27 mouse cellular contexts compared by ENCODE assay signal in the genomic region with DNA sequence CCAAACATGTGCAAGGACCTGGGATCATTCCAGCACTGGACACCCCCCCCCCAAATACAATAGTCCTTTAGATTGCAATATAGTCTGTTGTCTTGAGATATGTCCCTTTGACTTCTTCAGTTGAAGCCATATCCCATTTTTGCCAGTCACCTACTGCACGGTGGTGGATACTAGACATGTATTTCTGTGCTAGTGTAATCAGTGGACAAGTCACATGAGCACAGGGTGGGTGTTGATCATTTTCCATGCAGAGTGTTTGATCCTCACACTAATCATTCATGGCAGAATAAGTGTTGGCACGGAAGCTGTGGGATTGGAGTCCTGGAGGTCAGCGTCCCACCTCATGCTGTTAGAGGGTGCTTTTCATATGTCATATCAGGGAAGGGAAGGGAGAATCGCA. TPM values are rescaled to one million over a fixed set of nuclear protein-coding genes. Genes with fewer than 3 reads are reported as not detected.
A peak's percentile ranks its signal among the peaks of the same experiment; 100 is the strongest.
DNase-seq lines count a peak whose midpoint lies in the region; ATAC-seq and TF ChIP-seq lines count a peak whose summit lies in the region.
"Had no signal": no experiment of that assay in that cellular context is flagged by ENCODE, and none has a peak within 500 bp of the region (broad histone marks: within the 10 kb centered on the region; RNA-seq: fewer than 3 reads in every experiment).

No protein-coding gene starts in this region.

- H3K9ac ChIP-seq in forebrain, embryonic 14.5 days (ENCODE audit: low read length) = no peak overlapping the region
- no peak overlapping the region for H3K9ac ChIP-seq in kidney, embryonic 15.5 days
- no peak overlapping the region for H3K9ac ChIP-seq in kidney, embryonic 14.5 days (ENCODE audit: low read depth, low read length)
- no peak overlapping the region for H3K9ac ChIP-seq in midbrain, embryonic 15.5 days
- H3K9ac ChIP-seq in midbrain, postnatal 0 days (replicated peaks; ENCODE audit: low read length, poor library complexity, severe bottlenecking) = no peak overlapping the region
- H3K9ac ChIP-seq in hindbrain, embryonic 16.5 days (ENCODE audit: low read depth, low read length) = no peak overlapping the region
- H3K9ac ChIP-seq: hindbrain, embryonic 15.5 days; intestine, embryonic 15.5 days; liver, embryonic 12.5 days; liver, postnatal 0 days had no signal

- no peak overlapping the region for H3K27ac ChIP-seq in forebrain, embryonic 14.5 days (ENCODE audit: low read depth, low read length)
- no peak overlapping the region for H3K27ac ChIP-seq in forebrain, embryonic 10.5 days
- H3K27ac ChIP-seq in kidney, embryonic 15.5 days = no peak overlapping the region
- H3K27ac ChIP-seq in kidney, embryonic 14.5 days (ENCODE audit: low read depth, low read length) = no peak overlapping the region
- H3K27ac ChIP-seq in midbrain, embryonic 15.5 days = no peak overlapping the region
- no peak overlapping the region for H3K27ac ChIP-seq in midbrain, postnatal 0 days (ENCODE audit: low read depth, low read length)
- H3K27ac ChIP-seq in hindbrain, embryonic 16.5 days (ENCODE audit: low read depth, low read length) = no peak overlapping the region
- H3K27ac ChIP-seq: gastrocnemius, adult 2 months; heart, adult 2 months; hindbrain, embryonic 15.5 days; intestine, embryonic 15.5 days; liver, embryonic 12.5 days; stomach, postnatal 0 days had no signal

- whole genome bisulfite sequencing in forebrain, embryonic 14.5 days = 83% methylated on average over 4 of the region's 4 CpGs
- WGBS in forebrain, embryonic 10.5 days = 81% methylated on average over 4 of the region's 4 CpGs
- WGBS in kidney, embryonic 15.5 days = 79% methylated on average over 4 of the region's 4 CpGs
- WGBS in kidney, embryonic 14.5 days = 76% methylated on average over 4 of the region's 4 CpGs
- 82% methylated on average over 4 of the region's 4 CpGs for WGBS in midbrain, embryonic 15.5 days
- WGBS in midbrain, postnatal 0 days = 80% methylated on average over 4 of the region's 4 CpGs
- 76% methylated on average over 4 of the region's 4 CpGs for WGBS in hindbrain, embryonic 16.5 days

- H3K4me3 ChIP-seq in forebrain, embryonic 14.5 days (ENCODE audit: low read depth, low read length) = no peak overlapping the region
- H3K4me3 ChIP-seq in forebrain, embryonic 10.5 days = no peak overlapping the region
- H3K4me3 ChIP-seq in kidney, embryonic 15.5 days (replicated peaks) = no peak overlapping the region
- H3K4me3 ChIP-seq in kidney, embryonic 14.5 days (ENCODE audit: low read length) = no peak overlapping the region
- H3K4me3 ChIP-seq in midbrain, embryonic 15.5 days = no peak overlapping the region
- H3K4me3 ChIP-seq in midbrain, postnatal 0 days (ENCODE audit: low read depth, low read length) = no peak overlapping the region
- H3K4me3 ChIP-seq in hindbrain, embryonic 16.5 days (ENCODE audit: low read length) = no peak overlapping the region
- H3K4me3 ChIP-seq: gastrocnemius, adult 2 months; heart, adult 2 months; hindbrain, embryonic 15.5 days; intestine, embryonic 15.5 days; liver, embryonic 12.5 days had no signal

- no peaks in the 10 kb centered on the region for H3K9me3 ChIP-seq in forebrain, embryonic 14.5 days (replicated peaks; ENCODE audit: control insufficient read depth, low read length)
- H3K9me3 ChIP-seq in forebrain, embryonic 10.5 days = no peaks in the 10 kb centered on the region
- no peaks in the 10 kb centered on the region for H3K9me3 ChIP-seq in kidney, embryonic 15.5 days (replicated peaks)
- H3K9me3 ChIP-seq in kidney, embryonic 14.5 days (ENCODE audit: control insufficient read depth, low read length) = no peaks in the 10 kb centered on the region
- H3K9me3 ChIP-seq in midbrain, embryonic 15.5 days = no peaks in the 10 kb centered on the region
- no peaks in the 10 kb centered on the region for H3K9me3 ChIP-seq in midbrain, postnatal 0 days (ENCODE audit: low read length)
- H3K9me3 ChIP-seq in hindbrain, embryonic 16.5 days (ENCODE audit: control insufficient read depth, low read length) = no peaks in the 10 kb centered on the region
- H3K9me3 ChIP-seq: G1E; hindbrain, embryonic 15.5 days; intestine, embryonic 15.5 days; liver, embryonic 12.5 days had no signal

- ATAC-seq in forebrain, embryonic 14.5 days = 0 out of 2 replicates have a peak, but pooled peaks have one; percentile 18
- 0 out of 2 replicates have a peak, but pooled peaks have one; percentile 40 for ATAC-seq in kidney, embryonic 15.5 days (replicated peaks; ENCODE audit: low FRiP score)
- no peak for ATAC-seq in kidney, embryonic 14.5 days (ENCODE audit: low FRiP score, low TSS enrichment)
- peak; percentile 69 for ATAC-seq in midbrain, embryonic 15.5 days (replicated peaks)
- no peak for ATAC-seq in midbrain, postnatal 0 days (ENCODE audit: low FRiP score)
- peak; percentile 27; the same call in 1 of the 2 replicates for ATAC-seq in hindbrain, embryonic 16.5 days
- ATAC-seq: liver, embryonic 12.5 days; liver, postnatal 0 days had no signal

- no peak overlapping the region for H3K4me2 ChIP-seq in forebrain, embryonic 14.5 days (ENCODE audit: low read length)
- no peak overlapping the region for H3K4me2 ChIP-seq in kidney, embryonic 15.5 days
- H3K4me2 ChIP-seq in kidney, embryonic 14.5 days (replicated peaks; ENCODE audit: low read depth, low read length) = no peak overlapping the region
- H3K4me2 ChIP-seq in midbrain, embryonic 15.5 days = no peak overlapping the region
- no peak overlapping the region for H3K4me2 ChIP-seq in midbrain, postnatal 0 days (ENCODE audit: low read depth, low read length, poor library complexity, severe bottlenecking)
- no peak overlapping the region for H3K4me2 ChIP-seq in hindbrain, embryonic 16.5 days (ENCODE audit: low read length)
- H3K4me2 ChIP-seq: hindbrain, embryonic 15.5 days; intestine, embryonic 15.5 days; liver, embryonic 12.5 days had no signal

- no peaks in the 10 kb centered on the region for H3K4me1 ChIP-seq in forebrain, embryonic 14.5 days (ENCODE audit: control insufficient read depth, insufficient read depth, low read length)
- no peaks in the 10 kb centered on the region for H3K4me1 ChIP-seq in forebrain, embryonic 10.5 days
- 0 out of 2 replicates have a peak, but pooled peaks cover 4% of the 10 kb centered on the region for H3K4me1 ChIP-seq in kidney, embryonic 15.5 days
- no peaks in the 10 kb centered on the region for H3K4me1 ChIP-seq in kidney, embryonic 14.5 days (ENCODE audit: control insufficient read depth, insufficient read depth, low read length)
- no peaks in the 10 kb centered on the region for H3K4me1 ChIP-seq in midbrain, embryonic 15.5 days
- no peaks in the 10 kb centered on the region for H3K4me1 ChIP-seq in midbrain, postnatal 0 days (ENCODE audit: insufficient read depth, low read length)
- H3K4me1 ChIP-seq in hindbrain, embryonic 16.5 days (ENCODE audit: control insufficient read depth, insufficient read depth, low read depth, low read length) = no peaks in the 10 kb centered on the region; the same call in 1 of the 2 replicates
- H3K4me1 ChIP-seq: hindbrain, embryonic 15.5 days; intestine, embryonic 15.5 days; liver, embryonic 12.5 days had no signal

- DNase-seq in forebrain, embryonic 14.5 days (ENCODE audit: low spot score) = no peak
- DNase-seq in forebrain, embryonic 10.5 days (ENCODE audit: extremely low spot score, low spot score) = no peak
- no peak for DNase-seq in midbrain, postnatal 0 days (ENCODE audit: low spot score)
- DNase-seq in spleen, postnatal 36 days (ENCODE audit: low spot score in 2 of 2) = no peak
- DNase-seq: thymus, adult 18-20 months had no signal

- no peak for TF ChIP-seq CTCF in midbrain, postnatal 0 days (IDR thresholded peaks at IDR 0.05)

- no peaks in the 10 kb centered on the region for H3K27me3 ChIP-seq in forebrain, embryonic 14.5 days (replicated peaks; ENCODE audit: control insufficient read depth, insufficient read depth, low read length)
- peaks cover 4% of the 10 kb centered on the region; the same call in 1 of the 2 replicates for H3K27me3 ChIP-seq in forebrain, embryonic 10.5 days (ENCODE audit: poor library complexity, severe bottlenecking)
- no peaks in the 10 kb centered on the region for H3K27me3 ChIP-seq in kidney, embryonic 15.5 days
- H3K27me3 ChIP-seq in kidney, embryonic 14.5 days (ENCODE audit: control insufficient read depth, insufficient read depth, low read length) = no peaks in the 10 kb centered on the region
- no peaks in the 10 kb centered on the region; the same call in 1 of the 2 replicates for H3K27me3 ChIP-seq in midbrain, embryonic 15.5 days (replicated peaks)
- H3K27me3 ChIP-seq in midbrain, postnatal 0 days (ENCODE audit: insufficient read depth, low read length) = no peaks in the 10 kb centered on the region
- no peaks in the 10 kb centered on the region for H3K27me3 ChIP-seq in hindbrain, embryonic 16.5 days (replicated peaks; ENCODE audit: control insufficient read depth, insufficient read depth, low read length)
- H3K27me3 ChIP-seq: hindbrain, embryonic 15.5 days; intestine, embryonic 15.5 days; liver, embryonic 12.5 days had no signal

- H3K36me3 ChIP-seq in forebrain, embryonic 14.5 days (ENCODE audit: control insufficient read depth, insufficient read depth, low read length) = no peaks in the 10 kb centered on the region
- H3K36me3 ChIP-seq in forebrain, embryonic 10.5 days (replicated peaks) = no peaks in the 10 kb centered on the region
- H3K36me3 ChIP-seq in kidney, embryonic 15.5 days = no peaks in the 10 kb centered on the region
- H3K36me3 ChIP-seq in kidney, embryonic 14.5 days (ENCODE audit: control insufficient read depth, insufficient read depth, low read length) = no peaks in the 10 kb centered on the region
- no peaks in the 10 kb centered on the region for H3K36me3 ChIP-seq in midbrain, embryonic 15.5 days (replicated peaks)
- no peaks in the 10 kb centered on the region for H3K36me3 ChIP-seq in midbrain, postnatal 0 days (ENCODE audit: insufficient read depth, low read length)
- H3K36me3 ChIP-seq in hindbrain, embryonic 16.5 days (ENCODE audit: control insufficient read depth, insufficient read depth, low read length) = no peaks in the 10 kb centered on the region
- H3K36me3 ChIP-seq: G1E; hindbrain, embryonic 15.5 days; intestine, embryonic 15.5 days; liver, embryonic 12.5 days had no signal

RNA-seq across cellular contexts. Expression of a gene that starts 26.9 kb away (rescaled TPM):
- not detected in 2 replicates for polyA plus RNA-seq in forebrain, embryonic 14.5 days (2014; fragmentation: Nextera tagmentation; extraction: Ambion mirVana)
- polyA plus RNA-seq in forebrain, embryonic 10.5 days (2016; fragmentation: Nextera tagmentation; extraction: Ambion mirVana) = not detected in 2 replicates
- polyA plus RNA-seq in kidney, embryonic 15.5 days (2015; fragmentation: Nextera tagmentation; extraction: Ambion mirVana) = not detected in 2 replicates
- polyA plus RNA-seq in kidney, embryonic 14.5 days (2014; fragmentation: Nextera tagmentation; extraction: Ambion mirVana) = not detected in 2 replicates
- not detected in 2 replicates for polyA plus RNA-seq in midbrain, embryonic 15.5 days (2015; fragmentation: Nextera tagmentation; extraction: Ambion mirVana)
- total RNA-seq in midbrain, postnatal 0 days (2014; rRNA removed) = not detected in 2 replicates
- not detected in 2 replicates for polyA plus RNA-seq in midbrain, postnatal 0 days (2015; fragmentation: Nextera tagmentation; extraction: Ambion mirVana)
- 0.14 TPM in 1 of 2 replicates, not detected in the other for polyA plus RNA-seq in hindbrain, embryonic 16.5 days (2015; fragmentation: Nextera tagmentation; extraction: Ambion mirVana)
- total RNA-seq: G1E; gastrocnemius, adult 2 months; heart, adult 2 months; heart, postnatal 14 days; layer of hippocampus, adult 8-10 months; layer of hippocampus, postnatal 25 days; left cerebral cortex, adult 8-10 months; left cerebral cortex, postnatal 4 days; megakaryocyte, adult 5-6 weeks had no signal
- polyA plus RNA-seq: embryonic facial prominence, embryonic 11.5 days; G1E; heart, adult 2 months; heart, embryonic 14.5 days; limb, embryonic 14.5 days; lung, embryonic 16.5 days had no signal

RNA-seq across cellular contexts. Expression of a gene that starts 30.6 kb away (rescaled TPM):
- polyA plus RNA-seq in forebrain, embryonic 14.5 days (2014; fragmentation: Nextera tagmentation; extraction: Ambion mirVana) = 11.4 and 13.0 TPM in 2 replicates
- polyA plus RNA-seq in forebrain, embryonic 10.5 days (2016; fragmentation: Nextera tagmentation; extraction: Ambion mirVana) = 48.4 and 49.3 TPM in 2 replicates
- 11.0 and 11.4 TPM in 2 replicates for polyA plus RNA-seq in kidney, embryonic 15.5 days (2015; fragmentation: Nextera tagmentation; extraction: Ambion mirVana)
- polyA plus RNA-seq in kidney, embryonic 14.5 days (2014; fragmentation: Nextera tagmentation; extraction: Ambion mirVana) = 7.6 and 15.4 TPM in 2 replicates
- 6.6 and 7.7 TPM in 2 replicates for polyA plus RNA-seq in midbrain, embryonic 15.5 days (2015; fragmentation: Nextera tagmentation; extraction: Ambion mirVana)
- total RNA-seq in midbrain, postnatal 0 days (2014; rRNA removed) = 9.2 and 9.6 TPM in 2 replicates
- polyA plus RNA-seq in midbrain, postnatal 0 days (2015; fragmentation: Nextera tagmentation; extraction: Ambion mirVana) = 5.4 TPM in 2 replicates
- 8.7 and 9.2 TPM in 2 replicates for polyA plus RNA-seq in hindbrain, embryonic 16.5 days (2015; fragmentation: Nextera tagmentation; extraction: Ambion mirVana)
- total RNA-seq: megakaryocyte, adult 5-6 weeks had no signal
- polyA plus RNA-seq: G1E had no signal

Comparison
In these comparisons a context has a peak if more than half of its experiments do, and no peak if none do; other contexts are left out.
1. ATAC-seq: peak in forebrain, embryonic 14.5 days (single experiment), kidney, embryonic 15.5 days (single experiment), midbrain, embryonic 15.5 days (single experiment) and hindbrain, embryonic 16.5 days (single experiment); none in kidney, embryonic 14.5 days (single experiment) and midbrain, postnatal 0 days (single experiment).